ENCODE assay signal across 16 mouse cellular contexts in genomic region chr14:121214636-121215257, GRCm38 (mm10).
DNase-seq lines count a peak whose midpoint lies in the region; ATAC-seq and TF ChIP-seq lines count a peak whose summit lies in the region.
"Had no signal": no experiment of that assay in that cellular context is flagged by ENCODE, and none has a peak within 500 bp of the region (broad histone marks: within the 10 kb centered on the region; RNA-seq: fewer than 3 reads in every experiment).

No protein-coding gene starts in this region.

- H3K27ac ChIP-seq in intestine, embryonic 16.5 days (ENCODE audit: low read length): peak overlapping the region; percentile 42
- H3K27ac ChIP-seq in intestine, embryonic 15.5 days: no peak overlapping the region; the same call in 1 of the 2 replicates
- H3K27ac ChIP-seq in stomach, embryonic 15.5 days: peak overlapping the region; percentile 8; the same call in 1 of the 2 replicates
- H3K27ac ChIP-seq in stomach, postnatal 0 days (replicated peaks): no peak overlapping the region
- peak overlapping the region; percentile 51; the same call in 1 of the 2 replicates for H3K27ac ChIP-seq in embryonic facial prominence, embryonic 15.5 days (replicated peaks)
- H3K27ac ChIP-seq in thymus, adult 2 months (ENCODE audit: control insufficient read depth, insufficient read depth, low read length): no peak overlapping the region
- H3K27ac ChIP-seq: heart, embryonic 10.5 days; liver, embryonic 13.5 days; neural tube, embryonic 15.5 days had no signal

- H3K27me3 ChIP-seq in intestine, embryonic 16.5 days (replicated peaks; ENCODE audit: control insufficient read depth, insufficient read depth, low read length): no peaks in the 10 kb centered on the region
- H3K27me3 ChIP-seq in intestine, embryonic 15.5 days (replicated peaks): no peaks in the 10 kb centered on the region
- H3K27me3 ChIP-seq in stomach, embryonic 15.5 days (replicated peaks): no peaks in the 10 kb centered on the region
- H3K27me3 ChIP-seq in stomach, postnatal 0 days (ENCODE audit: control insufficient read depth, insufficient read depth, low read length): no peaks in the 10 kb centered on the region
- no peaks in the 10 kb centered on the region for H3K27me3 ChIP-seq in embryonic facial prominence, embryonic 15.5 days
- H3K27me3 ChIP-seq in thymus, adult 2 months (ENCODE audit: control insufficient read depth, insufficient read depth, low read length): no peaks in the 10 kb centered on the region
- H3K27me3 ChIP-seq: liver, embryonic 13.5 days; neural tube, embryonic 15.5 days had no signal

- no peak overlapping the region for H3K9ac ChIP-seq in intestine, embryonic 16.5 days (ENCODE audit: low read depth, low read length)
- no peak overlapping the region for H3K9ac ChIP-seq in intestine, embryonic 15.5 days
- H3K9ac ChIP-seq in stomach, embryonic 15.5 days: no peak overlapping the region
- H3K9ac ChIP-seq in stomach, postnatal 0 days (ENCODE audit: low read length): no peak overlapping the region
- no peak overlapping the region for H3K9ac ChIP-seq in embryonic facial prominence, embryonic 15.5 days
- H3K9ac ChIP-seq: liver, embryonic 13.5 days; neural tube, embryonic 15.5 days had no signal

- ATAC-seq in intestine, embryonic 16.5 days: no peak
- no peak for ATAC-seq in intestine, embryonic 15.5 days
- no peak for ATAC-seq in stomach, embryonic 15.5 days (ENCODE audit: insufficient read depth, low FRiP score, low read depth)
- ATAC-seq in stomach, postnatal 0 days (ENCODE audit: low FRiP score, low TSS enrichment): no peak
- ATAC-seq in embryonic facial prominence, embryonic 15.5 days (ENCODE audit: insufficient number of reproducible peaks, low FRiP score, low TSS enrichment, low read depth): no peak
- ATAC-seq: CD4-positive, CD25-positive, alpha-beta regulatory T cell, adult 4 months had no signal

- H3K36me3 ChIP-seq in intestine, embryonic 16.5 days (ENCODE audit: control insufficient read depth, insufficient read depth, low read length): no peaks in the 10 kb centered on the region; the same call in 1 of the 2 replicates
- 0 out of 2 replicates have a peak, but pooled peaks cover 8% of the 10 kb centered on the region for H3K36me3 ChIP-seq in intestine, embryonic 15.5 days
- peaks cover 7% of the 10 kb centered on the region; the same call in 1 of the 2 replicates for H3K36me3 ChIP-seq in stomach, embryonic 15.5 days
- no peaks in the 10 kb centered on the region for H3K36me3 ChIP-seq in stomach, postnatal 0 days (ENCODE audit: control insufficient read depth, insufficient read depth, low read length)
- H3K36me3 ChIP-seq in embryonic facial prominence, embryonic 15.5 days: peaks cover 10% of the 10 kb centered on the region; the same call in 1 of the 2 replicates
- no peaks in the 10 kb centered on the region for H3K36me3 ChIP-seq in thymus, adult 2 months (ENCODE audit: control insufficient read depth, insufficient read depth, low read length)
- H3K36me3 ChIP-seq: neural tube, embryonic 15.5 days had no signal

- TF ChIP-seq CTCF in stomach, postnatal 0 days (IDR thresholded peaks at IDR 0.05; ENCODE audit: low read depth): no peak
- no peak for TF ChIP-seq CTCF in thymus, adult 2 months (IDR thresholded peaks at IDR 0.05; ENCODE audit: borderline replicate concordance, control insufficient read depth, extremely low read depth, insufficient read depth, low read length, poor library complexity)

- no peak for TF ChIP-seq EP300 in stomach, postnatal 0 days (optimal IDR thresholded peaks at IDR 0.05)

- TF ChIP-seq POLR2A in thymus, adult 2 months (IDR thresholded peaks at IDR 0.05; ENCODE audit: control insufficient read depth, extremely low read depth, insufficient read depth, low read length, poor library complexity): no peak

- 86% methylated on average over 11 of the region's 11 CpGs for WGBS in intestine, embryonic 16.5 days
- WGBS in intestine, embryonic 15.5 days: 83% methylated on average over 11 of the region's 11 CpGs
- 82% methylated on average over 11 of the region's 11 CpGs for WGBS in stomach, embryonic 15.5 days
- 83% methylated on average over 11 of the region's 11 CpGs for WGBS in stomach, postnatal 0 days
- 83% methylated on average over 11 of the region's 11 CpGs for WGBS in embryonic facial prominence, embryonic 15.5 days
- WGBS in thymus, adult 2 months: 96% methylated on average over 11 of the region's 11 CpGs

- no peak for DNase-seq in stomach, postnatal 0 days (ENCODE audit: low spot score)
- DNase-seq in yolk sac, embryonic 10.5 days (ENCODE audit: low spot score): peak; percentile 46
- no peak for DNase-seq in spleen, postnatal 36 days (ENCODE audit: low spot score in 2 of 2)
- DNase-seq in thymus, adult 2 months: no peak
- DNase-seq: cerebellum, postnatal 10 days; kidney, adult 11 months; liver, embryonic 13.5 days; right cerebral cortex, postnatal 25 days; thymus, postnatal 25 days had no signal

- H3K4me2 ChIP-seq in intestine, embryonic 16.5 days (ENCODE audit: low read depth, low read length): no peak overlapping the region
- H3K4me2 ChIP-seq in intestine, embryonic 15.5 days (replicated peaks): no peak overlapping the region
- H3K4me2 ChIP-seq in stomach, embryonic 15.5 days: no peak overlapping the region
- H3K4me2 ChIP-seq in stomach, postnatal 0 days (replicated peaks; ENCODE audit: low read depth): no peak overlapping the region
- no peak overlapping the region for H3K4me2 ChIP-seq in embryonic facial prominence, embryonic 15.5 days (replicated peaks)
- H3K4me2 ChIP-seq: liver, embryonic 13.5 days; neural tube, embryonic 15.5 days had no signal

- H3K9me3 ChIP-seq in intestine, embryonic 16.5 days (ENCODE audit: control insufficient read depth, low read length): no peaks in the 10 kb centered on the region
- no peaks in the 10 kb centered on the region for H3K9me3 ChIP-seq in intestine, embryonic 15.5 days
- H3K9me3 ChIP-seq in stomach, embryonic 15.5 days: no peaks in the 10 kb centered on the region
- H3K9me3 ChIP-seq in stomach, postnatal 0 days (ENCODE audit: control insufficient read depth, low read length): no peaks in the 10 kb centered on the region
- no peaks in the 10 kb centered on the region for H3K9me3 ChIP-seq in embryonic facial prominence, embryonic 15.5 days (replicated peaks)
- H3K9me3 ChIP-seq: heart, embryonic 10.5 days; liver, embryonic 13.5 days; neural tube, embryonic 15.5 days had no signal

- H3K4me1 ChIP-seq in intestine, embryonic 16.5 days (ENCODE audit: control insufficient read depth, insufficient read depth, low read length): peaks cover 13% of the 10 kb centered on the region; the same call in 1 of the 2 replicates
- H3K4me1 ChIP-seq in intestine, embryonic 15.5 days (replicated peaks): peaks cover 7% of the 10 kb centered on the region; the same call in 1 of the 2 replicates
- H3K4me1 ChIP-seq in stomach, embryonic 15.5 days: no peaks in the 10 kb centered on the region
- H3K4me1 ChIP-seq in stomach, postnatal 0 days (replicated peaks; ENCODE audit: control insufficient read depth, insufficient read depth): no peaks in the 10 kb centered on the region
- H3K4me1 ChIP-seq in embryonic facial prominence, embryonic 15.5 days: peaks cover 28% of the 10 kb centered on the region
- H3K4me1 ChIP-seq in thymus, adult 2 months (replicated peaks; ENCODE audit: control insufficient read depth, insufficient read depth, low read length): no peaks in the 10 kb centered on the region

- H3K4me3 ChIP-seq in intestine, embryonic 16.5 days (ENCODE audit: low read length): no peak overlapping the region
- H3K4me3 ChIP-seq in intestine, embryonic 15.5 days (replicated peaks): no peak overlapping the region
- H3K4me3 ChIP-seq in stomach, embryonic 15.5 days (replicated peaks): no peak overlapping the region
- H3K4me3 ChIP-seq in stomach, postnatal 0 days (ENCODE audit: low read depth, low read length): no peak overlapping the region
- H3K4me3 ChIP-seq in embryonic facial prominence, embryonic 15.5 days (replicated peaks): no peak overlapping the region
- H3K4me3 ChIP-seq in thymus, adult 2 months (ENCODE audit: control insufficient read depth, insufficient read depth, low read length): no peak overlapping the region
- H3K4me3 ChIP-seq: heart, embryonic 10.5 days; liver, embryonic 13.5 days; neural tube, embryonic 15.5 days had no signal

Comparison
In these comparisons a context has a peak if more than half of its experiments do, and no peak if none do; other contexts are left out.
1. H3K27ac ChIP-seq: peak in intestine, embryonic 16.5 days (single experiment), stomach, embryonic 15.5 days (single experiment) and embryonic facial prominence, embryonic 15.5 days (single experiment); none in intestine, embryonic 15.5 days (single experiment), stomach, postnatal 0 days (single experiment) and thymus, adult 2 months (single experiment).